Comparison of ENCODE assay signal across 12 mouse cellular contexts in the genomic region with DNA sequence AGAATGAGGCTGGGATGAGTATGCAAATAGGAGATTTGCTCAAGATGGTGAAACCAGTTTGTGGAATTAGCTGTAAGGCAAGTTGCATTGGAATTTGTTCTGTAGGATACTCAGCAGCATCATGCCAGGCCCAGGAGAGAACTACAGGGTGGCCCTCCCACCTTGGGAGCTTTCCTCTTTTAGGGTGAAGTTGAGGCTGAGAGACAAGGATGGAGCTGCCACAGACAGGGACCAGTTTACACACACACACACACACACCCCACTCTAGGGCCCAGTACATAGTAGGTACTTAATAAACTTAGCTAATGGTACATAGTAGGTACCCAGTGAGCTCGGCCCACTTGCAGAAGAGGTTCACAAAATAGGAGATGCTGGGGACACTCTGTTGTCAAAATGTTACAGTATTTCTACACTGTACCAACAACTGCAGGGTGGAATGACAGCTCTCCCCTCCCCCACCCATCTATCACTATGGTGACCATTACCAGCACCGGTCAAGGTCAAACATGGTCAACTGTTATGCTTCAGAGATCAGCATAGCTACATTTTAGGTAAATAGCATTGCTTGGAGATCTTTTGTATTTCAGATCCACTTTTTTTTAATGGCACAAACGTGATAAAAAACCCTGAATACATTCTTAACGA. TPM values are rescaled to one million over a fixed set of nuclear protein-coding genes. Genes with fewer than 3 reads are reported as not detected.
DNase-seq lines count a peak whose midpoint lies in the region; ATAC-seq and TF ChIP-seq lines count a peak whose summit lies in the region.
"Had no signal": no experiment of that assay in that cellular context is flagged by ENCODE, and none has a peak within 500 bp of the region (broad histone marks: within the 10 kb centered on the region; RNA-seq: fewer than 3 reads in every experiment).

No protein-coding gene starts in this region.

- ATAC-seq in hindbrain, postnatal 0 days, result peak; percentile 65
- peak; percentile 54; the same call in 1 of the 2 replicates for ATAC-seq in midbrain, postnatal 0 days (ENCODE audit: low FRiP score)

- no peaks in the 10 kb centered on the region for H3K27me3 ChIP-seq in cerebellum, adult 2 months (ENCODE audit: control insufficient read depth, insufficient read depth, low read length)
- no peaks in the 10 kb centered on the region for H3K27me3 ChIP-seq in hindbrain, postnatal 0 days (ENCODE audit: insufficient read depth, low read length)
- no peaks in the 10 kb centered on the region for H3K27me3 ChIP-seq in midbrain, postnatal 0 days (ENCODE audit: insufficient read depth, low read length)
- H3K27me3 ChIP-seq: heart, embryonic 13.5 days had no signal

- H3K4me1 ChIP-seq in cerebellum, adult 2 months (ENCODE audit: control insufficient read depth, insufficient read depth, low read length), result peaks cover 3% of the 10 kb centered on the region; the same call in 1 of the 2 replicates
- no peaks in the 10 kb centered on the region for H3K4me1 ChIP-seq in hindbrain, postnatal 0 days (ENCODE audit: insufficient read depth, low read length)
- no peaks in the 10 kb centered on the region for H3K4me1 ChIP-seq in midbrain, postnatal 0 days (ENCODE audit: insufficient read depth, low read length)

- intact Hi-C loops in left cerebral cortex, adult 2 months (cut with DNase I), result no loop called here
- intact Hi-C loops in left cerebral cortex, postnatal 36 days (cut with DNase I), result no loop called here

- no peak overlapping the region for H3K4me3 ChIP-seq in cerebellum, adult 2 months (replicated peaks; ENCODE audit: insufficient read depth, low read depth, low read length)
- no peak overlapping the region for H3K4me3 ChIP-seq in left cerebral cortex, adult 2 months
- H3K4me3 ChIP-seq in hindbrain, postnatal 0 days (ENCODE audit: low read length), result no peak overlapping the region
- H3K4me3 ChIP-seq in midbrain, postnatal 0 days (ENCODE audit: low read depth, low read length), result no peak overlapping the region
- H3K4me3 ChIP-seq: gastrocnemius, adult 2 months; heart, embryonic 13.5 days had no signal

- H3K9ac ChIP-seq in hindbrain, postnatal 0 days (replicated peaks; ENCODE audit: low read length), result no peak overlapping the region
- no peak overlapping the region for H3K9ac ChIP-seq in midbrain, postnatal 0 days (replicated peaks; ENCODE audit: low read length, poor library complexity, severe bottlenecking)
- H3K9ac ChIP-seq: heart, embryonic 13.5 days had no signal

- H3K4me2 ChIP-seq in hindbrain, postnatal 0 days (ENCODE audit: low read depth, low read length), result no peak overlapping the region
- H3K4me2 ChIP-seq in midbrain, postnatal 0 days (ENCODE audit: low read depth, low read length, poor library complexity, severe bottlenecking), result no peak overlapping the region
- H3K4me2 ChIP-seq: heart, embryonic 13.5 days had no signal

- peak overlapping the region; percentile 39; the same call in 1 of the 2 replicates for H3K27ac ChIP-seq in cerebellum, adult 2 months (ENCODE audit: insufficient read depth, low read length)
- H3K27ac ChIP-seq in left cerebral cortex, adult 2 months, result peak overlapping the region; percentile 4; the same call in 1 of the 2 replicates
- no peak overlapping the region; the same call in 1 of the 2 replicates for H3K27ac ChIP-seq in hindbrain, postnatal 0 days
- no peak overlapping the region for H3K27ac ChIP-seq in midbrain, postnatal 0 days (ENCODE audit: low read depth, low read length)
- H3K27ac ChIP-seq: gastrocnemius, adult 2 months; heart, embryonic 13.5 days had no signal

- 60% methylated on average over 4 of the region's 4 CpGs for WGBS in cerebellum, adult 2 months
- 48% methylated on average over 4 of the region's 4 CpGs for WGBS in hindbrain, postnatal 0 days
- WGBS in midbrain, postnatal 0 days, result 67% methylated on average over 4 of the region's 4 CpGs

- DNase-seq in cerebellum, adult 2 months, result no peak
- DNase-seq in cerebellum, postnatal 4 days (ENCODE audit: low spot score in 2 of 2), result no peak
- no peak for DNase-seq in left cerebral cortex, adult 2 months (ENCODE audit: extremely low spot score in 1 of 2, low spot score in 2 of 2)
- DNase-seq in left cerebral cortex, postnatal 36 days (ENCODE audit: low spot score in 2 of 2), result no peak
- DNase-seq in hindbrain, postnatal 0 days (ENCODE audit: low spot score), result peak; percentile 21
- no peak for DNase-seq in midbrain, postnatal 0 days (ENCODE audit: low spot score)
- no peak for DNase-seq in lung, postnatal 4 days
- no peak for DNase-seq in cerebellum, adult 18-20 months
- DNase-seq: gastrocnemius, adult 2 months; lung, postnatal 36 days; thymus, adult 18-20 months had no signal

- no peak for TF ChIP-seq CTCF in cerebellum, adult 2 months (IDR thresholded peaks at IDR 0.05; ENCODE audit: borderline replicate concordance, insufficient read depth, low read depth, low read length)
- no peak for TF ChIP-seq CTCF in left cerebral cortex, adult 2 months (IDR thresholded peaks at IDR 0.05)
- TF ChIP-seq CTCF in hindbrain, postnatal 0 days (IDR thresholded peaks at IDR 0.05; ENCODE audit: low read depth), result no peak
- TF ChIP-seq CTCF in midbrain, postnatal 0 days (IDR thresholded peaks at IDR 0.05), result no peak

- no peaks in the 10 kb centered on the region for H3K36me3 ChIP-seq in hindbrain, postnatal 0 days (ENCODE audit: insufficient read depth, low read length)
- no peaks in the 10 kb centered on the region for H3K36me3 ChIP-seq in midbrain, postnatal 0 days (ENCODE audit: insufficient read depth, low read length)
- H3K36me3 ChIP-seq: heart, embryonic 13.5 days had no signal

- no peak for TF ChIP-seq POLR2A in cerebellum, adult 2 months (IDR thresholded peaks at IDR 0.05; ENCODE audit: borderline replicate concordance, insufficient read depth, low read length)

- H3K9me3 ChIP-seq in hindbrain, postnatal 0 days (ENCODE audit: low read length), result no peaks in the 10 kb centered on the region
- no peaks in the 10 kb centered on the region for H3K9me3 ChIP-seq in midbrain, postnatal 0 days (ENCODE audit: low read length)
- H3K9me3 ChIP-seq: heart, embryonic 13.5 days had no signal

RNA-seq across cellular contexts. Expression of a gene that starts 21.4 kb away (rescaled TPM):
- polyA plus RNA-seq in cerebellum, adult 2 months (2012; rRNA removed), result 426 and 436 TPM in 2 replicates
- 100 to 1,000 TPM; 406 to 421 TPM for total RNA-seq in left cerebral cortex, adult 2 months (2021)
- 100 to 1,000 TPM; 430 to 485 TPM for total RNA-seq in left cerebral cortex, postnatal 36 days (2021)
- 579 and 622 TPM in 2 replicates for total RNA-seq in hindbrain, postnatal 0 days (2014; rRNA removed)
- polyA plus RNA-seq in hindbrain, postnatal 0 days (2015; fragmentation: Nextera tagmentation; extraction: Ambion mirVana), result 1,086 and 1,131 TPM in 2 replicates
- total RNA-seq in midbrain, postnatal 0 days (2014; rRNA removed), result 675 and 762 TPM in 2 replicates
- 1,218 and 1,259 TPM in 2 replicates for polyA plus RNA-seq in midbrain, postnatal 0 days (2015; fragmentation: Nextera tagmentation; extraction: Ambion mirVana)

Comparison
In these comparisons a context has a peak if more than half of its experiments do, and no peak if none do; other contexts are left out.
1. H3K27ac ChIP-seq: peak in cerebellum, adult 2 months (single experiment) and left cerebral cortex, adult 2 months (single experiment); none in hindbrain, postnatal 0 days (single experiment) and midbrain, postnatal 0 days (single experiment).